Mouse (Mus musculus) right cerebral cortex, adult 2 months (tissue): Measurements from ENCODE around the gene Kcnk12.

Experiments
- DNase-seq, 2 experiments: peaks; one replicate each; pipeline ENCODE4 v3.0.0; 2021 to 2022; ENCODE audit warnings: low spot score in 2 of 2

The Kcnk12 gene

DNA sequence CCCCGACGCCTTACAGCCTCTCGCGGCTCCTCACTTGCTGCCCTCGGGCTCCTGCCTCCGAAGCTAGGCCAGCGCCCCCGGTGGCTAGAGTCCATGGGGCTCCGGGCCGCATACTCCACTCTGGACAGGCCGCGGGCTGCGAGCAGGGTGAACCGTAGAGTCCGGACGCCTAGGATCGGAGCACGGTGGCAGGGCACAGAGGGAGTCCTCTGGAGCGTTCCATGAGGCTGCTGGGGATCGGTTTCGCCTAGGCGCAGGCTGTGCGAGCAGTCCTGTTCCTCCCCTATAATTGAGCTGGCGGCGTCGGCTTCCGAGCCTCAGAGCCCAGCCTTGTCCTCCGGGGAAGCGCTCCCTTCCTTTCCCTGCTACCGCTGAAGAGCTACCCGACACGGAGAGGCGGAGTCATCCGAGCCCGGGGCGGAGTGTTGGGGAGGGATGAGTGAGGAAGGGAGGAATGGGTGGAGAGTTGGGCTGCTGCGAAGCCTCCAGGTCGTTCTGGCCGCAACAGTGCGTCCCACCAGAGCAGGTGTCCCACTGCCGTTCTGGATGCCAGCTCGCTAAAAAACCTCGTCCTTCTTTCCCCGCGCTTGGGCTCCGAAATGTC is at the start of gene Kcnk12:
Gene Kcnk12 (minus strand): TSS at position 307 of the 604 bp plus-strand sequence.
- DNase-seq = peak; percentile 80 to 83

DNA sequence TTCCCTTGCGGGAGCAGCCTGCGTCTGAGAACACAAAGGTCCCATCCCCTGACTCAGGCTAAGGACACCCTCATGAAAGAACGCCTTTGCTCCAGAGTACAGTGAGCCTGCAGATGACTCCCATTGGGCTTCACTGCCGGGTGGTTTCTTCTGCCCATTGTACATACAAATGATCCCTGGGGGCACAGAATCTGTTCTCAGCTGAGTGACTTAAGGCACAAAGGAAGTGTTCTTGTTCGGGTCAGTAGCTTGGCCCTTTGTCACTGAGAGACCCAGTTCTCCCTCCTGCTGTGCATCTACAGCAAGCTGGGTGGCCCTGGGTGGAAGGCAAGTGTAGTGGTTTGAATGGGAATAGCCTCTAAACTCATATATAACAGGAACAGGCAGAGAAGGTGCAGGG is 44.4 kb upstream of the Kcnk12 start:
- DNase-seq = no peak

DNA sequence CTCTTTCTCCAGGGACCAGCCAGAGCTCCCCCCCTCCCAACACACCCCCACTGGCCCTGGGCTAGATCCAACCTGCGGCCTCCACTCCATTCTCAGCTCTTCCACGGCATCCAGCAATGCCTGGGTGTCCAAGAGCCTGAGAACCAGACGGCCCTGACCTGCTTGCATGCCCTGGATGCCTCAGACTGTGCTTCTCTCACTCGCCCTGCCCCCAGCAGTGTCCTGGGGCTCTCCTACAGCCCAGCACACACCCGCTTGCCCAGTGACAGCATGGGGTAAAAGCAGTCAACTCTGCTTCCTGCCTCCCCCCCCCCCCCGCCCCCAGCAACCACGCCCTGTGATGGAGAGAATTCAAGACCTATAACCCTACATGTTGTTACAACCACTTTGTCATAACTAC is 42.3 kb upstream of the Kcnk12 start:
- DNase-seq = no peak

- no peak for DNase-seq
Measured at GRCm38 (mm10) chr17:87834850-87835249, 37.1 kb upstream of the Kcnk12 start.

- peak; percentile 57 to 68 for DNase-seq
Measured at GRCm38 (mm10) chr17:87826909-87827308, 29.1 kb upstream of the Kcnk12 start.

- DNase-seq = no peak
Measured at GRCm38 (mm10) chr17:87826036-87826560, 28.3 kb upstream of the Kcnk12 start.

- DNase-seq = no peak
Measured at GRCm38 (mm10) chr17:87825454-87826008, 27.7 kb upstream of the Kcnk12 start.

DNA sequence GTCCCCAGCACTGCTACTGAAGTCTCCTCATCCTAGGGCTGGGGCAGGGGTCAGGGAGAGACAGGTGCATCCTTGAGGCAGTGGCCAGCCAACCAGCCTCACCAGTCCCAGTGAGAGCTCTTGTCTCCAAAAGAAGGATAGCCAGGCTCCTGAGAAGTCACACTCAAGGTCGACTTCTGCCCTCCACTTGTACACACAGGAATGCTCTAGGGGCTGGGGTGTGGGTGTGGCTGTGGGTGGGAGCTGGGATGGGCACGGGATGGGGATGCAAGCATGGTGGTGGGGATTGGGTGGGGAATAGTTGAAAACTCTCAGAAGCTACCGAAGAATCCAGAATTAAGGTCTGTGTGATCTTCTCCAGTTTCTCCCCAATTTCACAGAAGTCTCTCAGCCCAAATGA is 25.2 kb upstream of the Kcnk12 start:
- no peak for DNase-seq

- DNase-seq = no peak
Measured at GRCm38 (mm10) chr17:87809556-87809955, 11.8 kb upstream of the Kcnk12 start.

DNA sequence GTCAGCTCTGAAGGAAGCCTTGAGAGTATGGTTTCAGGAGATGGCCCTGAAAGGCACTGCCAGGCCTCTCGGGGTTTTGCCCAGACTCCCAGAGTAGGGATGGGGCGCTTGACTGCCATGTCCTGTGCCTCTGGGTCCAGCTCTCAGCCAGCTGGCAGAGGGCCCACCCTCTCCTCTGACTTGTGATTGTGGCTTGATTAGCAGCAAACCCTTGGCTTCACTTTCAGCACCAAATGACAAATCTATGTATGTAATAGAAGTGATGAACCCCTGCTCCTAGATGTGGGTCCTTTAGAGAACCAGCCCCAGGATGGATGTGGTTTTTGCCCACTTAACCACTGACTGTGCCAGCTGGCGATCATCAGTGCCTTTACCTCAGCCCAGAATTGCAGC is 2.1 kb upstream of the Kcnk12 start:
- no peak for DNase-seq

- no peak for DNase-seq
Measured at GRCm38 (mm10) chr17:87799212-87799947, 1.6 kb upstream of the Kcnk12 start.

GRCm38 (mm10) chr17:87798423-87798941 is 688 bp upstream of the Kcnk12 start:
- DNase-seq = peak; percentile 36 to 55

DNA sequence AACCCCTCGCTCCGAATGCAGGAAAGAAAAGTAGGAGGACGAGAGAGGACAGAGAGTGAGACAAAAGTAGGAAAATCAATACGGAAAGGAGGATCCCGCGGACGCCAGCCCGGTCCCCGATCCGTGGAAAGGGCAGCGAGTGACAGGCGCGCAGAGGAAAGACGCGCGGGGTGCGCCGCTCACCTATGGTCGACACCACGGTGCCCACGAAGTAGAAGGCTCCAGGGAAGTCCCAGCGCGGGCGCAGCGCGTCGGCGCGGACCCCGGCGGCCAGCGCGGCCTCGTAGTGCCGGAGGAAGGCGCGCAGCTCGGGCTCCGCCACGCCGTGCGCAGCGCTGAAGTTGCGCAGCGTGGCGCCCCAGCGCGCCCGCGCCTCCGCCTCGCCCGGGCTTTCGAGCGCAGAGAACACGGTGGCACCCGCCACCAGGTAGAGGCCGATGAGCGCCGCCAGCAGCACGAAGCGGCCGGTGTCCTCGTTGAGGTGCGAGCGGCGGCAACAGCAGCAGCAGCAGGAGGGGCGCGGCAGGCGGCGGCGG is 845 bp downstream of the Kcnk12 start:
- peak in 1 of 2 experiments; percentile 28 for DNase-seq

DNA sequence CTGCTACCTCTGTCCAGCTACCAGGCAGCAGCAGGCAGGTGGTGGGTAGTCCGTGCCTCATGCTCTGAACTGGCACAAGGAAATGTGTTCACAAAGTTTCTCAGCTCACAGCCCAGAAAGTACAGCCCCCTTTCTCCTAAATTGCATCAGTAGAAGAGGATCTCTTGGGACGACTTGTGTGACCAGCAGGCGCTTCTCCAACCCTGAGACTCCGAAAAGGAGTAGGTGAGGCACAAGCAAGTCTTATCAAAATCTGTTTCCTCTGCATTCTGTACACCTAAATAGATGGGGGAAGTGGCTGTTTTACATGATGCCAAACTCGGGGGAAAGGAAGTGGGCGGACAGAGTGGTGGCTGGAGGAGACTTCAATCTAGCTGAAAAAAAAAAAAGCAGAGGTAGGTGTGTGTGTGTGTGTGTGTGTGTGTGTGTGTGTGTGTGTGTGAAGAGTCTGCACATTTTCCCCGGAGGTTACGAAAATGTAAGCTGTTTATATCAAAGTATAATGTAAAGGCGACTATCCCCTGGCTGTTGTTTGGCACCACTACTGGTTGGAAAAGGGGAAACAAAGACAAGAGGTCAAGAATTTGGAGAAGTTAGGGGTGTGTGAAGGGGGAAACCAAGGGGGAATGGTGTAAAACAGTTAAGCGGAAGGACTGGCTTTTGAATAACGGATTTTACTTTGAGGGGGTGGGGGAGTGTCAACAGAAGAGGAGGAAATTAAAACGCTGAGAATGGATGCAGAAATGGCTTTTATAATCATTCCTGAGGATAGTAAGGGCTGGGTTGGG is 1.7 kb downstream of the Kcnk12 start:
- DNase-seq = peak; percentile 34 to 37

DNA sequence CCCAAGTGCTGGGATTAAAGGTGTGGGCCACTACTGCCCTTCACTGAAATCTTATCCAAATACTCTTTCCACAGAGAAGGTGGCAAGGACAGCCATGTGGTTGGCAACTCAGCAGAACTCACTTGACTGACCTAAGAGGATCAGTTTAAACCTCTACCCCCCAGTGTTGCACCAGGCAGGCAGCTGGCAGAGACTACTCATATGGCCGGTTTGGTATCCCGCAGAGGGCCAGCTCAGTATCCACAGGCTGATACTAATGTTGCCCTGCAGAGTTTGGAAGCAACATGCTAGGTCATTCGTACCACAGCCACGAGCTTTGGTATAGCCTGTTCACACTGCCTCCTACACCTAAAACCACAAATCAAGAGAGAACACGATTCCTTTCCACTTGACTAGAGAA is 3.0 kb downstream of the Kcnk12 start:
- no peak for DNase-seq

- no peak for DNase-seq
Measured at GRCm38 (mm10) chr17:87793331-87793730, 4.5 kb downstream of the Kcnk12 start.

DNA sequence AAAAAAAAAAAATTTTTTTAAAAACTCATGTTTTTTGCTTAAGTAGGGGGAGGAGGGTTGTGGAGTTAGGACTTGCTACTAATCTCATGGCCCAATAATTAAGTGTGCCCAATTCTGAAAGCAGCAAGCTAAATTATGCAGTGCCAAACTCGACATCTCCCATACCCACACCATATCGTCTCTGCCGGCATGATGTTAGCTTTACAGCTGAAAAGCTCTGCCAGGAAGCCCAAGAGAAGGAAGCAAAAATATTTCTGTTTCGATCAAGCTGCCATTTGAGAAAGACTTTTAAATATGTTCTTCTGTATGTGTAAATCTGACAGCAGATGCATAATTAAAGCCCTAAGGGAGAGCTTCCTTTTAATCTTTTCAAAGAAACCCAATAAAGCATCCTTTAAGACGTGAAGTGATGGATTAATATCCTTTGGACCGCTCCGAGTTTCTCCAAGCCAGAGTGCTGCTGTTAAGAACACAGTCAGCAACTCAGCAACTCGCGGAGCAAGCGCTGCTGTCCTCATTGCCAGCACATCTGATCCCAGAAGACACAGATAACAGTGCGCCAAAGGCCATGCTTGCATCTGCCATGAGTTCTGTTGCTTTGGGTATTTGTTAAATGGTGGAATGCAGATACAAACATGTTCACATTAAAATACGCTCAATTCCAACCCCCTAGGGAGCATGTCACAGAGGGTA is 5.0 kb downstream of the Kcnk12 start:
- no peak for DNase-seq

- peak in 1 of 2 experiments; percentile 31 for DNase-seq
Measured at GRCm38 (mm10) chr17:87791517-87792098, 6.2 kb downstream of the Kcnk12 start.

- DNase-seq = no peak
Measured at GRCm38 (mm10) chr17:87790661-87791060, 7.1 kb downstream of the Kcnk12 start.

DNA sequence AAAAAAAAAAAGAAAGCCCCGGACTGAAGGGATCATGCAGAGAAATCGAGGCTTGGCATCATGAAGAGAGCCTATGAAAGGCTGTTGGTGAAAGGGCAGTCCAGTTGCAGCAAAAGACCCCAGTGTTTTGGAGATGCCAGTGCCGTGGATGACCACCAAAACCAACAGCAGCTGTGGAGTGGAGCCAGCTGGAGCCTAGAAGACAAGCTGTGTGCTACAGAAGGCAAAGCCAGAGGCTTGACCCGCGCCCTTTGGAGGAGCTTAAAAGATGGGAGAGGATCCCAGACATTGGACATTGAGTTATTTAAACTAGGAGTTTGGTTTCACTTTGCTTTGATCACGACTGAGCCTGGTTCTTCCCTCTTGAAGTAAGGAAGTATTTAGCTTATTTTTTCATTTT is 9.6 kb downstream of the Kcnk12 start:
- DNase-seq = peak in 1 of 2 experiments; percentile 1

- DNase-seq = no peak
Measured at GRCm38 (mm10) chr17:87787711-87788110, 10.1 kb downstream of the Kcnk12 start.
